Comparison of ENCODE assay signal across 8 mouse cellular contexts in the genomic region with DNA sequence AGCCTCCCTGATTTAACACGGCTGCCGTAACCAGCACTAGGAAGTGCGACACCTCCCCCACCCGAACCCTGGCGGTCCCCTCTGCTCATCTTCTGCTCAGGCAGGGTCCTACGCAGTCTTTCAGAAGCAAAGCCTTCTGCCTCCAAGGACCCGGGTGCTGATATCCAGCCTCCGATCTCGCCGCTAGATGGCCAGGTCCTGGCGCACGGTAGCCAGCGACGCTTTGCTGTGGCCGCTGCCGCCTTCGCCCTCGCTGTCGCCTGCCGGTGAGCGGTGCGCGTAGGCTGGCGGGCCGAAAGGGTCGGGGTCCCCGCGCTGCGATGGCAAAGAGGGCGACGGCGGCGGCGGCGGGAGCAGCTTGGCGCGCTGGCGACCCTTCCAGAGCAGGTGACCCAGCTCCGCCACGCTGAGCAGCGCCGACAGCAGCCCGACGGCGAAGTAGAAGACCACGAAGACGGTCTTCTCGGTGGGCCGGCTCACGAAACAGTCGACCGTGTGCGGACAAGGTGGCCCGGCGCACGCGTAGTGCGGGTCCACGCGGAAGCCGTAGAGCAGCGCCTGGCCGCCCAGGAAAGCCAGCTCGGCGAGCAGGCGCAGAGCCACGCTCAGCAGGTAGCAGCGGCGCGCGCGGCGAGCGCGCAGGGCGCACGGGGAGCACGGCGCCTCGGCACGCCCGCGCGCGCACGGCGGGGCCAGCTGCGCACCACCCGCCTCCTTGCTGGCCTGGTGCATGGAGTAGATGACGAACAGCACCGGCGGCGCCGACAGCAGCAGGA. TPM values are rescaled to one million over a fixed set of nuclear protein-coding genes. Genes with fewer than 3 reads are reported as not detected.
A peak's percentile ranks its signal among the peaks of the same experiment; 100 is the strongest.
DNase-seq lines count a peak whose midpoint lies in the region.

No protein-coding gene starts in this region.

- intact Hi-C loops in heart, postnatal 36 days (cut with DNase I): loop anchor here (2.0 kb wide), 2 partner anchors 57 to 169 kb away; no protein-coding TSS in a partner anchor

- peak; percentile 77 for DNase-seq in gastrocnemius, postnatal 10 days
- DNase-seq in gastrocnemius, postnatal 25 days: no peak
- DNase-seq in R1 (ENCODE audit: low read depth, low spot score): peak; percentile 81
- peak; percentile 88 for DNase-seq in embryo, embryonic 11 days
- DNase-seq in heart, postnatal 36 days: peak; percentile 65 to 70
- DNase-seq in layer of hippocampus, postnatal 25 days (ENCODE audit: extremely low spot score in 1 of 2, low spot score in 1 of 2): peak; percentile 59 to 66
- peak; percentile 74 to 79 for DNase-seq in lung, postnatal 4 days
- peak; percentile 84 for DNase-seq in right cerebral cortex, postnatal 25 days

RNA-seq across cellular contexts. Expression of a gene that starts 0.6 kb away (rescaled TPM):
- total RNA-seq in gastrocnemius, postnatal 10 days (2021): not detected
- total RNA-seq in gastrocnemius, postnatal 25 days (2021): not detected
- total RNA-seq in heart, postnatal 36 days (2021): under 1 TPM; 0.33 to 0.36 TPM
- total RNA-seq in layer of hippocampus, postnatal 25 days (2021): 1 to 10 TPM; 1.5 to 2.3 TPM

RNA-seq across cellular contexts. Expression of a gene that starts 41.8 kb away (rescaled TPM):
- total RNA-seq in gastrocnemius, postnatal 10 days (2021): 10 to 100 TPM; 33.9 to 43.9 TPM
- total RNA-seq in gastrocnemius, postnatal 25 days (2021): 1 to 10 TPM; 2.3 to 3.8 TPM
- total RNA-seq in heart, postnatal 36 days (2021): 1 to 10 TPM; 3.9 to 4.6 TPM
- 1 to 10 TPM; 2.5 to 4.5 TPM for total RNA-seq in layer of hippocampus, postnatal 25 days (2021)

RNA-seq across cellular contexts. Expression of a gene that starts 54.6 kb away (rescaled TPM):
- 10 to 100 TPM; 22.6 to 31.5 TPM for total RNA-seq in gastrocnemius, postnatal 10 days (2021)
- 10 to 100 TPM in 1 of 2 experiments, 1 to 10 TPM in 1; 9.4 to 12.8 TPM for total RNA-seq in gastrocnemius, postnatal 25 days (2021)
- 10 to 100 TPM; 10.5 to 13.6 TPM for total RNA-seq in heart, postnatal 36 days (2021)
- 10 to 100 TPM; 17.0 to 17.7 TPM for total RNA-seq in layer of hippocampus, postnatal 25 days (2021)

RNA-seq across cellular contexts. Expression of a gene that starts 58.9 kb away (rescaled TPM):
- total RNA-seq in gastrocnemius, postnatal 10 days (2021): 100 to 1,000 TPM; 172 to 198 TPM
- 10 to 100 TPM; 38.6 to 49.1 TPM for total RNA-seq in gastrocnemius, postnatal 25 days (2021)
- 10 to 100 TPM; 80.6 to 93.5 TPM for total RNA-seq in heart, postnatal 36 days (2021)
- total RNA-seq in layer of hippocampus, postnatal 25 days (2021): 10 to 100 TPM; 86.1 to 94.9 TPM

Comparison
In these comparisons a context has a peak if more than half of its experiments do, and no peak if none do; other contexts are left out.
1. RNA of a gene that starts 41.8 kb away (total RNA-seq): 33.9 to 43.9 TPM in gastrocnemius, postnatal 10 days; 3.9 to 4.6 TPM in heart, postnatal 36 days, 2.5 to 4.5 TPM in layer of hippocampus, postnatal 25 days and 2.3 to 3.8 TPM in gastrocnemius, postnatal 25 days; every median in the first group is over 4 times any median in the second.